Mouse (Mus musculus): Measurements from ENCODE around the gene Tesk1.

The Tesk1 gene

DNA sequence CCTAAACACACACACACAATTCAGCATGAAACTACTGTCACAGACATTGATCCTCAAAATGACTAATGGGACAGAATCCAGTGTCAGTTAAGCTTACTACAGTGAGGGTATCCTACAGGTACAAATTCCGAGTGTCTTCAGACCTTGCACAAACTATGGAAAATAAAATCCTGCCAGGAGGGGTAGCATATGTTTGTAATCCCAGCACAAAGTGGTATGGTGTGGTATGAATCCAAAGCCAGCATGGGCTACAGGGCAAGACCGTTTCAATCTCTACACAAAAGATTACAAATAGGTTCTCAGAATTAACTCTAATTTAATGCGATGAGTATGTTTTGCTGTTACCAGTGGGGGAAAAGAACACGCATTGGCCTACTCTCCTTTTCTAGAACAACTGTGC, at the start of gene Tesk1:
Gene Tesk1, plus strand, starts transcription at position 301 of the 400 bp plus-strand sequence.
- no peak for TF ChIP-seq NANOG (IDR thresholded peaks at IDR 0.05; ENCODE audit: borderline replicate concordance, low read length)
- TF ChIP-seq POU5F1 (IDR thresholded peaks at IDR 0.05; ENCODE audit: borderline replicate concordance, low read length) = no peak
- TF ChIP-seq CTCF (conservative IDR thresholded peaks at IDR 0.05; ENCODE audit: low read length) = no peak
- Histone ChIP-seq H3K9me3 (ENCODE audit: low read length) (no peaks in the 10 kb centered on the region), H3K36me3 (ENCODE audit: insufficient read depth, low read length) (peaks cover 16% of the 10 kb centered on the region), H3K4me1 (replicated peaks; ENCODE audit: low read depth, low read length) (peaks cover 37% of the 10 kb centered on the region), H3K4me3 (replicated peaks; ENCODE audit: low read length) (peak within 1 kb of the TSS; percentile 92), H3K27me3 (ENCODE audit: insufficient read depth, low read length) (peaks cover 23% of the 10 kb centered on the region)

DNA sequence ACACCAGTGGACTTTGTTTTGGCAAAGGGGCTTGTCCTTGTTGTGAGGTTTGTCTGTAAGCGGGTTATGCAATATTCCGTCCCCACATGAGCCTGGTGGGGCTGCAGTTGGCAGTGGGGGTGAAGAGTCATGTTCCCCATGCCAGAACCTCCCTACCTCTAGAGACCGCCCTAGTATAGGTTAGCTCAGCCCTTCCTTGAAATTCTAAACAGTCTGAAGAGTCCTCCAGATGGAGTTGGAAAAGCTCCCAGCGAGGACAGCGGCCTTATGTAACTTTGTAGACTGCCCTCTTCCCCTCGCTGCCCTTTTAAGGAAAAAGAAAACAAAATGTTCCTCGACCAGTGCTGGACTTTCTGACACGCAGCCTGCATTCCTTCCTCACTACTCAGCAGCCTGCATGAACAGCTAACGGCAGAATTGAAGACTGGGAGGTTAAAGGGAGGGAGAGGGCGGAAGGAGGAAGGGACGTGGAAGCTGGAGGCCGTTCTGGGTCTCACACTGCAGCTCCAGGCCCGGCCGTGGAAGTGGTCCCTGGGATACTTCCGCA, 47.3 kb upstream of the Tesk1 start:
- Histone ChIP-seq H3K27me3 (ENCODE audit: insufficient read depth, low read length) (peaks cover 14% of the 10 kb centered on the region; the same call in 1 of the 2 replicates), H3K9me3 (ENCODE audit: low read length) (no peaks in the 10 kb centered on the region), H3K36me3 (ENCODE audit: insufficient read depth, low read length) (no peaks in the 10 kb centered on the region), H3K4me1 (replicated peaks; ENCODE audit: low read depth, low read length) (peaks cover 39% of the 10 kb centered on the region), H3K4me3 (replicated peaks; ENCODE audit: low read length) (no peak overlapping the region)
- no peak for TF ChIP-seq CTCF (conservative IDR thresholded peaks at IDR 0.05; ENCODE audit: low read length)
- TF ChIP-seq NANOG (IDR thresholded peaks at IDR 0.05; ENCODE audit: borderline replicate concordance, low read length) = no peak
- no peak for TF ChIP-seq POU5F1 (IDR thresholded peaks at IDR 0.05; ENCODE audit: borderline replicate concordance, low read length)

DNA sequence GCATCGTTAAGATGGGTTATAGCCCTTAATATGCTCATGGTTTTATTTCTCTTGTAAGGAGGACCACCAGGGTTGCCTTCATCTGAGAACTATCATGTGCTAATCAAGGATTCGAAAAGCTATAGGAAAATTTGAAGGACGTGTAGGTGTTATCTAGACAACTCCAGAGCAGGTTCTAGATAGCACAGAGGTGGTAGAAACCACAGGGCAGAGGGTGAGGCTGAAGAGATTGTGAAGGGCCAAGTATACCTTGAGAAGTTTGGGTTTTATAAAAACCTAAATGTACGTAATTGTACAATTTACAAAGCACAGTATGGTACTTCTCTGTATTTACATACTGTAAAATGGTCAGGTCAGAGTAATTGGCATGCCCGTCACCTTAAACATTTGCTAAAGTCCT, 46.6 kb upstream of the Tesk1 start:
- Histone ChIP-seq H3K9me3 (ENCODE audit: low read length) (no peaks in the 10 kb centered on the region), H3K36me3 (ENCODE audit: insufficient read depth, low read length) (no peaks in the 10 kb centered on the region), H3K4me1 (replicated peaks; ENCODE audit: low read depth, low read length) (peaks cover 39% of the 10 kb centered on the region), H3K27me3 (ENCODE audit: insufficient read depth, low read length) (peaks cover 20% of the 10 kb centered on the region; the same call in 1 of the 2 replicates), H3K4me3 (replicated peaks; ENCODE audit: low read length) (no peak overlapping the region)
- TF ChIP-seq POU5F1 (IDR thresholded peaks at IDR 0.05; ENCODE audit: borderline replicate concordance, low read length) = no peak
- no peak for TF ChIP-seq CTCF (conservative IDR thresholded peaks at IDR 0.05; ENCODE audit: low read length)
- no peak for TF ChIP-seq NANOG (IDR thresholded peaks at IDR 0.05; ENCODE audit: borderline replicate concordance, low read length)

DNA sequence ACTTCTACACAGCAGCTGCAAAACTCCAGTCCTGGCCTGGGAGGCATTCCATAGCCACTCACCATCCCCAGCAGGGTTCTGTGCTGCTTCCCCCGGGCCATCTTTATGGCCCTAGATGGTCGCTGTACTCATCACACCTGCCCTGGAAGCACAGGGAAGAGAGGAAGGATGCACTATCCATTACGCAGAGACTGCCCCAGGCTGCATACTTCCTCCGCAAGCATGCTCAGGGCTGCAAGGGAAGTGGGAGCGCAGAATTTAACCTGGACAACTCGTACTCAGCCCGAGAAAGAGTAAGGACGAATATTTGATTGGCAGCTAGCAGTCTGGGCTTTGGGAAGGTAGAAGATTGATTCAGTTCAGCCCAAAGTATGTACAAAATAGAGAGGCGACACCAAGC, 45.9 kb upstream of the Tesk1 start:
- Histone ChIP-seq H3K27me3 (ENCODE audit: insufficient read depth, low read length) (peaks cover 22% of the 10 kb centered on the region), H3K36me3 (ENCODE audit: insufficient read depth, low read length) (no peaks in the 10 kb centered on the region), H3K4me3 (replicated peaks; ENCODE audit: low read length) (no peak overlapping the region), H3K9me3 (ENCODE audit: low read length) (no peaks in the 10 kb centered on the region), H3K4me1 (replicated peaks; ENCODE audit: low read depth, low read length) (peaks cover 43% of the 10 kb centered on the region)
- TF ChIP-seq POU5F1 (IDR thresholded peaks at IDR 0.05; ENCODE audit: borderline replicate concordance, low read length) (no peak), NANOG (IDR thresholded peaks at IDR 0.05; ENCODE audit: borderline replicate concordance, low read length) (no peak), CTCF (conservative IDR thresholded peaks at IDR 0.05; ENCODE audit: low read length) (no peak)

DNA sequence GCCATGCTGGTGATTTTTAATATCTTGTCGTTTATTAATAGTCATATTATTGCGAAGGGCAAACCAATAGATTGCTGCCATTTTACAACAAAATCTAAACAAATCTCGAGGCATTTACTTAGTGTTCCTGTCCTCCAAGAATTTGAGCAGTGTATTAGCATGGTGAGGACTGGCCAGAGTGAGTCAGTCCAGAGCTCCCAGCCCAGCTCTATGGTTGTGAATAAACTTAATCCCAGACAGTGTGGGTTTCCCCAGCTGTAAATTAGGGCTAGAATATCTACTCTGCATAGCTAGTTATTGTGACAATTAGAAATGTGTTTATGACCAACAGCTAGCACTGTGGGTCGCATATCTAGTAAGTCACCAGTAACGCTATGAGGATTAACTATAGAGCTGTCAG, 45.4 kb upstream of the Tesk1 start:
- H3K4me3 ChIP-seq (replicated peaks; ENCODE audit: low read length) = no peak overlapping the region
- H3K4me1 ChIP-seq (replicated peaks; ENCODE audit: low read depth, low read length) = peaks cover 49% of the 10 kb centered on the region
- H3K27me3 ChIP-seq (ENCODE audit: insufficient read depth, low read length) = peaks cover 22% of the 10 kb centered on the region
- no peak for TF ChIP-seq POU5F1 (IDR thresholded peaks at IDR 0.05; ENCODE audit: borderline replicate concordance, low read length)
- no peak for TF ChIP-seq NANOG (IDR thresholded peaks at IDR 0.05; ENCODE audit: borderline replicate concordance, low read length)
- TF ChIP-seq CTCF (conservative IDR thresholded peaks at IDR 0.05; ENCODE audit: low read length) = no peak
- H3K9me3 ChIP-seq (ENCODE audit: low read length) = no peaks in the 10 kb centered on the region
- no peaks in the 10 kb centered on the region for H3K36me3 ChIP-seq (ENCODE audit: insufficient read depth, low read length)

DNA sequence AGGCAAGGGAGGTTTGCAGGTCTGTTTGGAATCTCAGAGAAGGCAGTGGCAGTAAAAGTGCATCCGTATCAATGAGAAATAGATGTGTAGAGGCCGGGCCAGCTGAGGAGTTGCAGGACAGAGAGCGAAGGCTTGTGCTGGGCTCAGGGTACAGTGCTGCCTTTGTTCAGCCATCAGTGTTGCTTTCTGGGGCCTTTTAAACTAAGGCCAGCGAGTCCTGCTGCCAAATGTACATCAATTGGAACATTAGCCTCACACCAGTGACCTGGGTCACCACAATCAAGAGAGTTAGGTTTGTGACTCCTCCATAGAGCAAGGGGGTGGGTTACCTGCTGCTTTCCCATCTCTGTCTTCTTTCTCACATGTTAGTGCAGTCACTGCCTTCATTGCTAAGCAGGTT, 43.7 kb upstream of the Tesk1 start:
- Histone ChIP-seq H3K9me3 (ENCODE audit: low read length) (no peaks in the 10 kb centered on the region), H3K4me3 (replicated peaks; ENCODE audit: low read length) (no peak overlapping the region), H3K4me1 (replicated peaks; ENCODE audit: low read depth, low read length) (peaks cover 65% of the 10 kb centered on the region), H3K36me3 (ENCODE audit: insufficient read depth, low read length) (no peaks in the 10 kb centered on the region), H3K27me3 (ENCODE audit: insufficient read depth, low read length) (peaks cover 22% of the 10 kb centered on the region)
- no peak for TF ChIP-seq POU5F1 (IDR thresholded peaks at IDR 0.05; ENCODE audit: borderline replicate concordance, low read length)
- TF ChIP-seq NANOG (IDR thresholded peaks at IDR 0.05; ENCODE audit: borderline replicate concordance, low read length) = no peak
- no peak for TF ChIP-seq CTCF (conservative IDR thresholded peaks at IDR 0.05; ENCODE audit: low read length)

DNA sequence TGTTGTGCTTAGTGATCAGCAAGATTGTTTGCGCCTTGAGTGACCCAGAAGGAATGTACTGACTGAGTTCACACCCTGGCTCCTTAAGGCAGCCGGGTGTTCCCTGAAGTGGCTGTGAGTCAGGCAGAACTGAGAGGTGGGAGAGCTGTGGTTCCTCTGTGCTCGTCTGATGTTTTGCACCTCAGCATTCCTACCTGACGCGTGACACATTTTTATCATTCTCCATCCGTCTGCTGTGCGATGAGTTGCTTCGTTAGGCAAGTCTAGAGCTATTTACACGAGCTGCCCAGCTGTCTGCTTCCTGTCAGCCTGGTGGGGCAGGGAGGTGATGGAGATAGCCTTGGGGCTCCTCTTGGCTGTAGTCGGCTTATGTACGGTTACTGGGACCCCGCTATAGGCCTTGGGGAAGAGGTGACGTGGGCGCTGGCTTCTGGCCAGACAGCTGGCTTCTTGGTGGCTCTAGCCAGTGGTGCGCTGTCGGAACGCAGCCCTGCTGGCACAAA, 42.9 kb upstream of the Tesk1 start:
- no peaks in the 10 kb centered on the region for H3K9me3 ChIP-seq (ENCODE audit: low read length)
- peaks cover 22% of the 10 kb centered on the region for H3K27me3 ChIP-seq (ENCODE audit: insufficient read depth, low read length)
- TF ChIP-seq POU5F1 (IDR thresholded peaks at IDR 0.05; ENCODE audit: borderline replicate concordance, low read length) (no peak), CTCF (conservative IDR thresholded peaks at IDR 0.05; ENCODE audit: low read length) (no peak), NANOG (IDR thresholded peaks at IDR 0.05; ENCODE audit: borderline replicate concordance, low read length) (no peak)
- peak overlapping the region; percentile 61 for H3K4me3 ChIP-seq (replicated peaks; ENCODE audit: low read length)
- no peaks in the 10 kb centered on the region for H3K36me3 ChIP-seq (ENCODE audit: insufficient read depth, low read length)
- H3K4me1 ChIP-seq (replicated peaks; ENCODE audit: low read depth, low read length) = peaks cover 73% of the 10 kb centered on the region

DNA sequence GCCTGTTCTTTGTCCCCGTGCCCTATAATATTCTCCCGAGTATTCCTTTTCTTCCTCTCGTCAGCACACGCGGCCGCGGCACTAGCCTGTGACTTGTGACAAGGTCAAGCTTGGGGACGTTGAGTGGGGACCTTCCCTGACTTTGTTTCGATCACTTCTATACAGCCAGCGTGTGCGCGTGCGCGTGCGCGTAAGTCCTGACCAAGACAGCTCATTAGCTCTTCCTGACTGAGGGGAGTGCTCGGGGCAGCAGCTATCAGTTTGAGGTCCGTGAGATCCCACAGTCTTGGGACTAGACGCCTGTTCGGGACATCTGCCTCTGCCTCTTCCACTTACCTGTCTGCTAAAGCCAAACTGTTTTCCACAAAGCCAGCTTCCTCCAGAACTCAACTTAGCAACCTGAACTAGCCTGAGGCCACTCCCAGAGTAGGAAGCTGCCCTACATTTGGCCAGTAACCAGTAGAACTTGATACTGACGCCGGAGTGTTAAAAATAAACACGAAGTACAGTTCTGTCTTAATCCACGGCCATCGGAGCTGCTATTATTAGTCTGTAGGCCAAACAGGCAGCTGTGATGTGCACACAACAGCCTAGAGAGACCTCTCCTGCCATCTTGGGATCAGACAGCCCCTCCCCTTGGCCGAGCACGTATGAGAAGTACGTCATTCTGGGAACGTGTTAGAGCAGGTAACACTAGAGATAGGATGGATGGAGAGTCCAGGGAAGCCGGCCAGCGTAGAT, 42.2 kb upstream of the Tesk1 start:
- peaks cover 73% of the 10 kb centered on the region for H3K4me1 ChIP-seq (replicated peaks; ENCODE audit: low read depth, low read length)
- no peaks in the 10 kb centered on the region for H3K9me3 ChIP-seq (ENCODE audit: low read length)
- TF ChIP-seq POU5F1 (IDR thresholded peaks at IDR 0.05; ENCODE audit: borderline replicate concordance, low read length) (no peak), CTCF (conservative IDR thresholded peaks at IDR 0.05; ENCODE audit: low read length) (no peak), NANOG (IDR thresholded peaks at IDR 0.05; ENCODE audit: borderline replicate concordance, low read length) (no peak)
- peak overlapping the region; percentile 61 for H3K4me3 ChIP-seq (replicated peaks; ENCODE audit: low read length)
- H3K36me3 ChIP-seq (ENCODE audit: insufficient read depth, low read length) = no peaks in the 10 kb centered on the region
- peaks cover 22% of the 10 kb centered on the region for H3K27me3 ChIP-seq (ENCODE audit: insufficient read depth, low read length)
